Mouse (Mus musculus): ENCODE data around the gene 1700086D15Rik.

DNA sequence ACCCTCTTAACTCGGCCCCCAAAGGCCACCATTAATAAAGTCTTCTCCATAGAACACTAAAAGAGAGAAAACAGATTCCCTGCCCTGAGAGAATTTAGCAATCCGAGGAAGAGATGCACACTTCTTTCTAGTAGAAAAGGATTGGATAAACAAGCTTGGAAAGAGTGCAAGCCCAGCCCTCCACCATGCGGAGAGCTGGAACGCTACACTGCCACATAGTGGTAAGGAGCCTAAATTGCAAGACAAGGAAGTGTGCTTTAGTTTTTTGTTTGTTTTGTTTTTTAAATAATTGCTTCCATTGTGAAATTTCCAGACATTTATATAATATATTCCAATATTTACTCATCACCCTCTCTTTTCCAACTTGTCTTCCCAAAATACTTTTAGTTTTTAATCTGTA is 30.6 kb downstream of the 1700086D15Rik start:
- TF ChIP-seq POLR2A (IDR thresholded peaks at IDR 0.05; ENCODE audit: extremely low read depth, insufficient read depth, low read length) = no peak
- peak; percentile 55 for TF ChIP-seq CTCF (IDR thresholded peaks at IDR 0.05; ENCODE audit: low read depth, low read length)
